Mouse (Mus musculus) heart, postnatal 0 days (tissue): ENCODE data around the gene Ints6l. TPM values are rescaled to one million over a fixed set of nuclear protein-coding genes. Genes with fewer than 3 reads are reported as not detected.

Source experiments
- ATAC-seq: fragments of 200-750 bp; cut with Nextera tagmentation; 2 replicates; pipeline ENCODE4 v1.8.0; 2017; ENCODE audit warnings: low read depth, moderate number of reproducible peaks, moderate library complexity; ENCODE audit not compliant: insufficient read depth
- DNase-seq: peaks from one replicate; pipeline ENCODE4 v3.0.0-alpha.2; 2016; ENCODE audit warnings: low spot score
- H3K27ac ChIP-seq: fragments of 300-500 bp; sonication (generic); 2 replicates; pipeline ENCODE4 v1.5.1; 2014; ENCODE audit warnings: low read depth, mild to moderate bottlenecking
- H3K27me3 ChIP-seq: fragments of 300-500 bp; sonication (generic); 2 replicates; pipeline ENCODE4 v1.6.1; 2014; ENCODE audit warnings: low read length, mixed read lengths; ENCODE audit not compliant: control insufficient read depth, insufficient read depth
- H3K36me3 ChIP-seq: fragments of 300-500 bp; sonication (generic); replicated peaks from 2 replicates; pipeline ENCODE4 v1.6.1; 2014; ENCODE audit warnings: low read length, mixed read lengths; ENCODE audit not compliant: control insufficient read depth, insufficient read depth
- H3K4me1 ChIP-seq: fragments of 300-500 bp; sonication (generic); 2 replicates; pipeline ENCODE4 v1.6.1; 2014; ENCODE audit warnings: antibody characterized with exemption; ENCODE audit not compliant: control insufficient read depth, insufficient read depth
- H3K4me2 ChIP-seq: fragments of 300-500 bp; sonication (generic); 2 replicates; pipeline ENCODE4 v1.6.1; 2014; ENCODE audit warnings: low read depth, mild to moderate bottlenecking, low read length, moderate library complexity
- H3K4me3 ChIP-seq: fragments of 300-500 bp; sonication (generic); 2 replicates; pipeline ENCODE4 v1.5.1; 2014; ENCODE audit warnings: low read depth, low read length
- H3K9ac ChIP-seq: fragments of 300-500 bp; sonication (generic); replicated peaks from 2 replicates; pipeline ENCODE4 v1.6.1; 2014; ENCODE audit warnings: low read depth, low read length, mixed read lengths
- H3K9me3 ChIP-seq: fragments of 300-500 bp; sonication (generic); replicated peaks from 2 replicates; pipeline ENCODE4 v1.6.1; 2016; ENCODE audit warnings: low read length; ENCODE audit not compliant: control insufficient read depth
- CTCF ChIP-seq: IDR thresholded peaks from 2 replicates; pipeline ENCODE4 v1.5.1; 2016; ENCODE audit warnings: antibody characterized with exemption, control low read depth, low read depth
- EP300 ChIP-seq: IDR thresholded peaks from 2 replicates; pipeline ENCODE4 v1.6.1; 2016; ENCODE audit warnings: antibody characterized with exemption, low read depth
- WGBS: fragments of 180-500 bp; shearing (Covaris S2); extraction: QIAGEN DNeasy Blood & Tissue Kit; methylation state at CpG from one replicate; pipeline ENCODE4 v1.1.7; 2014; 5-methylcytosine and 5-hydroxymethylcytosine counted together
- polyA plus RNA-seq: library from polyadenylated mRNA; unstranded; fragments of >200 nt; fragmentation: Nextera tagmentation; extraction: Ambion mirVana; gene quantifications from 2 replicates; pipeline ENCODE4 v1.2.1, GENCODE M21; 2015
- total RNA-seq: library from RNA; depleted of rRNA; stranded (reverse); fragments of >200 nt; gene quantifications from 2 replicates; pipeline ENCODE4 v1.2.3, GENCODE M21; 2014; ENCODE audit warnings: low replicate concordance

The Ints6l gene
- total and polyA plus RNA-seq, 2 experiments from 2014 or later: 10.8 to 14.7 TPM

DNA sequence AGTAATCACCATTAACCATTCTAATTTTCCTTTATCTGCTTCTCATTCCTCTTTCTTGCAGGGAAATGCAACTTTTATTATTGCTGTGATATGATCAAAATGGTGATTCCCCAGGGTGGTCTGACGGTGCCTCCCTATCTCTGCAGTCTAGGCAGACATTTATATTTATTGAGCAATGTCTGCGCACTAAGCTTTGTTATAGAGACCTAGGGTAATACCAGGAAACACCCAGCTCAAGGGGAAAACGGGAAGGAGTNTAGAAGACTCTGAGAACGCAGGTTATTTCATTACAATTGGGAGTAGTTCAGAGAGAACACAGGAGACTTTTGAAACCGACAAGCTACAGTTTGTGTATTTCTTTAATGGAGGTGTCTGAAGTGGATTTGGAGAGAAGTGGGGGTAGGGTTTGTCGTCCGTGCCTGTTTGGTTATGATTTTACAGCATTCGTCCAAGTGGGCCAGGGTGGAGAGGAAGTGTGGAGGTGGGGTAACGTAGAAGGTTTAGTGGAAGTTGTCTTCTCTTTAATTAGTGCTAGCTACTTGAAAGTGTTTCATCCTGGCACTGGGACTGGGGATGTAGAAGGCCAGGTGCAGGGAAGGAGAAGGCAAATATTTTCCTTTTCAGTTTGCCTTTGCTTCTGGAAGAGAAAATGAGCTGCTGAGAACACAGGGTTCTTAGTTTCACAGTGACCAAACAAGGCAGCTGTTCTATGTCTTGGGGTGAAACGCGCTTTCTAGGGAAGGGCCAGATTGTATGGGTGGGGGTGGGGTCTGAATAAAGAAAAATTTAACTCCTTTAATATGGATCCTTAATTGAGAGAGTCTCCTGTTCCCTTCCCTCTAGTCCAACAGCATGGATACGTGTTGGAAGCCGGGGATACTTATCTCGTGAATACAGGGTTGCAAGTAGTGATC lies 7.6 kb downstream of the Ints6l start:
- no peak for ATAC-seq
- H3K4me3 ChIP-seq: no peak overlapping the region
- no peaks in the 10 kb centered on the region for H3K4me1 ChIP-seq
- TF ChIP-seq EP300 (no peak), CTCF (no peak)
- H3K9me3 ChIP-seq: no peaks in the 10 kb centered on the region
- no peak overlapping the region for H3K9ac ChIP-seq
- no peaks in the 10 kb centered on the region for H3K36me3 ChIP-seq
- no peaks in the 10 kb centered on the region for H3K27me3 ChIP-seq
- no peak for DNase-seq
- H3K4me2 ChIP-seq: peak overlapping the region; percentile 21; the same call in 1 of the 2 replicates
- peak overlapping the region; percentile 61 for H3K27ac ChIP-seq
- WGBS: 45% methylated on average over 14 of the region's 14 CpGs

DNA sequence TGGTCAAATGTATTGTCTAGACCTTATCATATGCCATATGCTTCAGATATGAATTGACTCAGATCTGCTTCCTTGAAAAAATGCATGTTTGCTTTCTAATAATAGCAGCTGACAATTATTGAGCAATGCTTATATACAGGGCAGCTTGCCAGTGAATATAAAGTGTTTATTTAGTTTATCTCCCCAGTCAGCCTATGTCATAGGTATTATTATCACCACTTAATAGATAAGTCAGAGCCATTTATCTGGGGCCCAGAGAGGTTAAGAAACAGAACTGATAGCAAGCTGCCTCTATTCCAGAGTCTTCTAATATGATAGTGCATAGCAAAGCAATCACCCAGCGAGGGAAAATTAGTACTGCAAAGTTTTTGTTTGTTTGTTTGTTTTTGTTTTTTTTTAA lies 10.2 kb downstream of the Ints6l start:
- TF ChIP-seq CTCF: no peak
- H3K36me3 ChIP-seq: no peaks in the 10 kb centered on the region
- no peak for ATAC-seq
- no peaks in the 10 kb centered on the region for H3K27me3 ChIP-seq
- no peaks in the 10 kb centered on the region for H3K4me1 ChIP-seq
- no peak overlapping the region for H3K4me3 ChIP-seq
- H3K9me3 ChIP-seq: no peaks in the 10 kb centered on the region
- no peak overlapping the region for H3K9ac ChIP-seq
- no peak overlapping the region for H3K27ac ChIP-seq
- no peak for DNase-seq
- no peak overlapping the region for H3K4me2 ChIP-seq
- WGBS: 43% methylated on average over 1 of the region's 1 CpGs

DNA sequence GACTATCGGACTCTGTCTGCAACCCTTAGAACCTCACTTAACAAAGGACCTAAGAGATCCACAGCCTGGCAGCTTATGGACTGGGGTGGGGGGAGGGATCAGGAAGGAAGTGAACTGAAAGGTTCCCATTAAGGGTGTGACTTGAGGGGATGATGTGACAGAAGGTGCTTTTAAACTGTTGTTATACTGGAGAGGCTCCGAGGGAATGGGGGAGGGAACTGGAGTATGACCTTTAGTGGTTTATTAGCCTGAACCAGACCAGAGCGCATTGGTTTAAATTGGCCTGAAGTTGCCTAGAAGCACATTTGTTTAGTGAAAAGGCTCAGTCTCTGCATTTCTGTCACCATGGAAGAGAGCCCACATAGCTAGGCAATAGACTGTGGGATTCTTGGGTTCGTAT lies 13.0 kb downstream of the Ints6l start:
- ATAC-seq: no peak
- no peak overlapping the region for H3K4me3 ChIP-seq
- no peaks in the 10 kb centered on the region for H3K9me3 ChIP-seq
- no peak overlapping the region for H3K4me2 ChIP-seq
- H3K36me3 ChIP-seq: no peaks in the 10 kb centered on the region
- no peak overlapping the region for H3K9ac ChIP-seq
- 0 out of 2 replicates have a peak, but pooled peaks cover 8% of the 10 kb centered on the region for H3K4me1 ChIP-seq
- 0 out of 2 replicates have a peak overlapping the region, but pooled peaks have one; percentile 34 for H3K27ac ChIP-seq
- no peaks in the 10 kb centered on the region for H3K27me3 ChIP-seq
- 66% methylated on average over 4 of the region's 4 CpGs for WGBS
- TF ChIP-seq EP300: no peak
- TF ChIP-seq CTCF: no peak
- DNase-seq: no peak

DNA sequence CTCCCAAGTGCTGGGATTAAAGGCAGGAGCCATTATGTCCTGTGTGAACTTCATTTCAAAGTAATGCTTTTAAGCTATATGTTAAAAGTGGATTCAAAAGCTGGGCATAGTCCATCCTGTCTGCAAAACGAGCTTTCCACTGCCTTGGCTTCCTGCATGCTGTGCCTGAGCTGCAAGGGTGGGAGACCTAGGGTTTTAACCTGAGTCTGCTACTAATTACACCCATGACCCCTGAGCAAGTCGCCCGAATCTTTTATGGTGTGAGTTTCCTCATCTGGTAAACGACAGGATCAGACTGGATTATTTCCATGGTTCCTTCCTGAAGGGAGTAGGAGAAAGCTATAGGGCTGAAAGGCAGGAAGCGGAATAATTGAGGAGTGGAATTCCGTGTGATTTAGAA lies 13.8 kb downstream of the Ints6l start:
- Histone ChIP-seq H3K9me3 (no peaks in the 10 kb centered on the region), H3K36me3 (no peaks in the 10 kb centered on the region), H3K4me1 (0 out of 2 replicates have a peak, but pooled peaks cover 8% of the 10 kb centered on the region), H3K4me3 (no peak overlapping the region), H3K4me2 (no peak overlapping the region), H3K9ac (no peak overlapping the region), H3K27ac (peak overlapping the region; percentile 34; the same call in 1 of the 2 replicates), H3K27me3 (no peaks in the 10 kb centered on the region)
- 47% methylated on average over 6 of the region's 6 CpGs for WGBS
- no peak for DNase-seq
- ATAC-seq: no peak
- no peak for TF ChIP-seq EP300
- TF ChIP-seq CTCF: no peak

DNA sequence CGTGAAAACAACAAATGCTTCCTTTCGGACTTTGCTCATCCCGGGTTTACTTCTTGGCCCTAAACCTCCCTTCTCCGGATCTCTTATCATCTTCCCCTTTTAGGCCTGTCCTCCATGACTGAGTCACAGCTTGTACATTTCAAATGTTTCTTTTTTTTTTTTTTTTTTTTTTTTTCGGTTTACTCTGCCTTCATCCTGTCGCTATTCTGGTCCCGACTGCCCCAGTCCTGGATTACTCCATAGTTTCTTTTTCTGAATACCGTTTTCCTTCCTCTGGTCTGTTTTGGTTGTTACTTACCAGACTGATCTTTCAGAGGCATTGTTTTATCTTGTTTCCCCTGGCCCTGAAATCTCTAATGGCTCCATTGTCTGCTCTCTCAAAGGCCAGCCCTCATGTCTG lies 19.4 kb downstream of the Ints6l start:
- WGBS: 37% methylated on average over 8 of the region's 8 CpGs
- Histone ChIP-seq H3K27ac (0 out of 2 replicates have a peak overlapping the region, but pooled peaks have one; percentile 25), H3K9me3 (no peaks in the 10 kb centered on the region), H3K4me2 (no peak overlapping the region; the same call in 1 of the 2 replicates), H3K36me3 (no peaks in the 10 kb centered on the region), H3K4me3 (no peak overlapping the region), H3K27me3 (no peaks in the 10 kb centered on the region), H3K9ac (no peak overlapping the region), H3K4me1 (0 out of 2 replicates have a peak, but pooled peaks cover 8% of the 10 kb centered on the region)
- DNase-seq (no peak), ATAC-seq (peak; percentile 41; the same call in 1 of the 2 replicates)
- no peak for TF ChIP-seq CTCF
- no peak for TF ChIP-seq EP300
